Mouse (Mus musculus): ENCODE measurements around the gene Edil3.
"Not testable (repeated sequence)": the region's sequence is repeated elsewhere in the genome, so short reads cannot be mapped to it uniquely, and the experiment has no call there.

Edil3 gene

GRCm38 (mm10) chr13:88938564-88938963, 117.3 kb downstream of the Edil3 start:
- in situ Hi-C loops (cut with MboI; ENCODE audit: unreplicated experiment in 2 of 2), result no loop called here

- in situ Hi-C loops (cut with MboI; ENCODE audit: unreplicated experiment in 2 of 2), result no loop called here
Measured at GRCm38 (mm10) chr13:88972355-88972754, 151.1 kb downstream of the Edil3 start.

- in situ Hi-C loops (cut with MboI; ENCODE audit: unreplicated experiment in 2 of 2), result no loop called here
Measured at GRCm38 (mm10) chr13:89007696-89008427, 186.6 kb downstream of the Edil3 start.

GRCm38 (mm10) chr13:89012500-89012899, 191.2 kb downstream of the Edil3 start:
- in situ Hi-C loops (cut with MboI; ENCODE audit: unreplicated experiment in 2 of 2), result no loop called here

GRCm38 (mm10) chr13:89029817-89030539, 208.7 kb downstream of the Edil3 start:
- in situ Hi-C loops (cut with MboI; ENCODE audit: unreplicated experiment in 2 of 2), result no loop called here

GRCm38 (mm10) chr13:89035711-89036110, 214.4 kb downstream of the Edil3 start:
- in situ Hi-C loops (cut with MboI; ENCODE audit: unreplicated experiment in 2 of 2), result no loop called here

GRCm38 (mm10) chr13:89041495-89041894, 220.2 kb downstream of the Edil3 start:
- in situ Hi-C loops (cut with MboI; ENCODE audit: unreplicated experiment in 2 of 2), result no loop called here

- in situ Hi-C loops (cut with MboI; ENCODE audit: unreplicated experiment in 2 of 2), result not testable (repeated sequence)
Measured at GRCm38 (mm10) chr13:89070132-89070531, 248.9 kb downstream of the Edil3 start.

- in situ Hi-C loops (cut with MboI; ENCODE audit: unreplicated experiment in 2 of 2), result no loop called here
Measured at GRCm38 (mm10) chr13:89076212-89076611, 254.9 kb downstream of the Edil3 start.

GRCm38 (mm10) chr13:89105889-89106288, 284.6 kb downstream of the Edil3 start:
- in situ Hi-C loops (cut with MboI; ENCODE audit: unreplicated experiment in 2 of 2), result no loop called here

GRCm38 (mm10) chr13:89117551-89117950, 296.3 kb downstream of the Edil3 start:
- in situ Hi-C loops (cut with MboI; ENCODE audit: unreplicated experiment in 2 of 2), result no loop called here

- in situ Hi-C loops (cut with MboI; ENCODE audit: unreplicated experiment in 2 of 2), result no loop called here
Measured at GRCm38 (mm10) chr13:89119809-89120208, 298.5 kb downstream of the Edil3 start.

GRCm38 (mm10) chr13:89122511-89123253, 301.4 kb downstream of the Edil3 start:
- in situ Hi-C loops (cut with MboI; ENCODE audit: unreplicated experiment in 2 of 2), result no loop called here

GRCm38 (mm10) chr13:89123396-89123795, 302.1 kb downstream of the Edil3 start:
- in situ Hi-C loops (cut with MboI; ENCODE audit: unreplicated experiment in 2 of 2), result no loop called here

- in situ Hi-C loops (cut with MboI; ENCODE audit: unreplicated experiment in 2 of 2), result no loop called here
Measured at GRCm38 (mm10) chr13:89146056-89146547, 324.8 kb downstream of the Edil3 start.

- in situ Hi-C loops (cut with MboI; ENCODE audit: unreplicated experiment in 2 of 2), result no loop called here
Measured at GRCm38 (mm10) chr13:89151878-89152277, 330.6 kb downstream of the Edil3 start.

- in situ Hi-C loops (cut with MboI; ENCODE audit: unreplicated experiment in 2 of 2), result no loop called here
Measured at GRCm38 (mm10) chr13:89167960-89168359, 346.7 kb downstream of the Edil3 start.

- in situ Hi-C loops (cut with MboI; ENCODE audit: unreplicated experiment in 2 of 2), result no loop called here
Measured at GRCm38 (mm10) chr13:89170040-89170439, 348.8 kb downstream of the Edil3 start.

- in situ Hi-C loops (cut with MboI; ENCODE audit: unreplicated experiment in 2 of 2), result no loop called here
Measured at GRCm38 (mm10) chr13:89175154-89175553, 353.9 kb downstream of the Edil3 start.

- in situ Hi-C loops (cut with MboI; ENCODE audit: unreplicated experiment in 2 of 2), result no loop called here
Measured at GRCm38 (mm10) chr13:89189051-89189450, 367.8 kb downstream of the Edil3 start.

GRCm38 (mm10) chr13:89197019-89197418, 375.7 kb downstream of the Edil3 start:
- in situ Hi-C loops (cut with MboI; ENCODE audit: unreplicated experiment in 2 of 2), result no loop called here
